Mouse (Mus musculus) testis, postnatal 10 days (tissue): ENCODE measurements around the gene Zfp143.
"Not testable (repeated sequence)": the region's sequence is repeated elsewhere in the genome, so short reads cannot be mapped to it uniquely, and the experiment has no call there.

ENCODE experiments used
- DNase-seq: peaks from one replicate; pipeline ENCODE4 v3.0.0; 2021; ENCODE audit warnings: low spot score

The Zfp143 gene

DNA sequence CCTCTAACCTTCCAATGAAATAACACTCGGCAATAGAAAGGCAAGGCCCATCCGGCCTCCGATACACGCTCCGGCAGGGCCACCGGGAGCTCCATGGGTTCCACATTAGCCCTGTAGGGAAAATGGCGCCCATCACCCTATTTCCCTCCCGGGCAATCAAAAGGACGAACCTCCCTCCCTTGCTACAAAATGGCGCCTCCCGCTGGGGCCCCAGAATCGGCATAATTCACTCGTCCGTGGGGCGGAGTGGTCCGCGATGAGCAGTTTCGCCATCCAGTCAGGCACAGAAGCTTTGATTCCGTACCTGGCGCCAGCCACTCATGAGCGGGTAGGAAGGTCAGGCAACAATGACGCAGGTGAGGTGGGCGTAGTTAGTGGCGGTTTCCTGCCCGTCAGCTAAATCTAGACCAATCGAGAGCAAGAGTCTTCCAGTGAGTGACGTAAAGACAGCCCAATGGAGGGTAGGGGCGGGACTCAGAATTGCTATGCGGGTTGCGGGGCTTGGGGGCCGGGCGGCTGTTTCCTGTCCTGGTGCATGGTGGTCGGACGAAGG is at the start of gene Zfp143:
Gene Zfp143 (plus strand): TSS at position 19 of the 553 bp plus-strand sequence.
- DNase-seq: peak; percentile 100

GRCm38 (mm10) chr7:110011417-110011816 is 49.6 kb upstream of the Zfp143 start:
- DNase-seq: no peak

DNA sequence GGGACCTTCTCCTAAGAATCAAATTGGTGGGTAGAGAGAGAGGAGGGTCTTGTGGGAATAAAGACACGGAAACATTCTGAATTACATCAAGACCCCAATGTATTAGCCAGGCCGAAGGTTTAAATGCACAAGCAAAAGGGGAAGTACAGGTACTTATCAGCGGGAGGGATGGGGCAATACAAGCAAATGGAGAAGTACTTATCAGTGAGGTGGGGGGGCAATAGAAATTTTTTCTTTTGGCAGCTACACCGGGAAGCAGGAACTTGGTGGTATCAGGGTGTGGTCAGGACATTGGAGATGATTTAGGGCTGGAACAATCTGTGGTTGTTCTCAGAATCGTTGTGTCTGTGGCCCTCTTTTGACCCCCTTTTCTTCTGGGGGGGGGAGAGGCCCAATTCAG is 46.7 kb upstream of the Zfp143 start:
- no peak for DNase-seq

DNA sequence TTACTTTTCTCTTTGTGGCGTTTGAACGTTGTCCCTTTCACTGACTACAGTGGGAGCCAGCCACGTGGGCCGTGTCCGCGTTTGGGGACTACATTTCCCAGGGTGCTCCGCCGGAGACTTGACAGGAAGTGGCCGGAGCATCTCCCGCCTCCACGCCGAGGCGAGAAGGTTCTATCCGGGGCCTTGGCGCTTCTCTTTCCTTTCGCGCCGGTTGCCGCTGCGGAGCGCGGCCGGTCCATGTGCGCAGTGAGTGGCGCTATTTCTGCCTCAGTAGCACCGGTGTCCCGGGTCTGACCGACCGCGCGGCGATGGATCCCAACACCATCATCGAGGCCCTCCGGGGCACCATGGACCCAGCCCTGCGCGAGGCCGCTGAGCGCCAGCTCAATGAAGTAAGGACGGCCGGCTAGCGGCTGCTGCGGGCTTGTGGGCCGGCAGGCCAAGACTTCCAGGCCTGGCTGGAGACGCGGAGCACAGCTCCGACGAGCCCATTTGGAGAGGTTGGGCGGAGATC is 42.8 kb upstream of the Zfp143 start, which contains the start of gene Ipo7:
Gene Ipo7 (plus strand): TSS at position 158 of the 514 bp plus-strand sequence.
- DNase-seq: peak; percentile 90

- DNase-seq: peak; percentile 81
Observed at GRCm38 (mm10) chr7:110018631-110019482, 42.2 kb upstream of the Zfp143 start.

GRCm38 (mm10) chr7:110023553-110023952 is 37.5 kb upstream of the Zfp143 start:
- no peak for DNase-seq

DNA sequence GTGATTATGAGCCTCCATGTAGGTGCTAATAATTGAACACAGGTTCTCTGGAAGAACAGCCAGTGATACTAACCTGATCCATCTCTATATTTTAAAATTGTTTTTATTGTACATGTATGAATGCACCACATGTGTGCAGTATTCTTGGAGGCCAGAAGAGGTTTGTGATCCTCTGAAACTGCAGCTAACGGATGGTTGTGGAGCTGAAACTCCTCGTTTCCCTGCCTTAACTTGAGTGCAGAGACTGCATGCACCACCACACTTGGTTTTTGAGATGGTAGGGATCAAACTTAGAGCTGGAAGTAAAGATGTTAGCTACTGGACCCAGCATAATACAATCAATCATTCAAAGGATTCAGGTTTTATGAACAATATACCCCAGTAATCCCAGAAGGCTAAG is 34.4 kb upstream of the Zfp143 start:
- DNase-seq: no peak

DNA sequence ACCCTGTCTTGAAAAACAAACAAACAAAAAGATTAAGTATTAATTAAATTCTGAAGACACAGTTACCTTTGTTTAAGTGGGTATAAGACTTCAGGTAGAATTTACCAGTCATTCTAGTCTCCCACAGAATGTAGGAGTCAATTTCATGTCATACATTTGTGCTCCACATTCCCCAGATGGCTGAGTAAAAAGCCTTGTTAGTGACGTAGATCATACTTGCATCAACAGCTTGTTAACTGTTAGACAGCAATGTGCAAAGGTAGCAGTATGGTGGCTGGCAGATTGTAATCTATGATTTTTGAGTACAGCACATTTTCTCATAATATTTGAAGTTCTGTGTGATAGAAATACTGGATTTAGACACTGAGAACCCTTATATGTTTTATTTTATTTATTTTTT is 32.2 kb upstream of the Zfp143 start:
- DNase-seq: no peak

DNA sequence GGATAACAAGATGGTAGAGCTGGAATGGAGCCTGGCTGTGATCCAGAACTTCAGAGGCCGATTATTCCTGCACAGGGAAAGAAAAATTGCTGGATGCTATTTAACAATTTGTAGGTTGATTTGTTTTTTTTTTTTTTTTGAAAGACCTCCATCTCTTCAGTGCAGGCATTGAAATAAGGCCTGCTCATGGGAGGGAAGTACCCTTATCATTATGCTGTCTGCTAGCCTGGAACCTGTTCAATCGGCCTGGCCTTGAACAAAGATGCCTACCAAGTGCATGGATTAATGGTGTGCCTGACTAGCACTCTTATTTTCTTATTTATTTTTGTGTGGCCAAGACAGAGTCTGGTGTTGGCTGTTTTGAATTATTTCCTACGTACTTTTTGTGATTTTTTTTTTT is 30.7 kb upstream of the Zfp143 start:
- no peak for DNase-seq

- DNase-seq: not testable (repeated sequence)
Observed at GRCm38 (mm10) chr7:110057723-110058122, 3.3 kb upstream of the Zfp143 start.

DNA sequence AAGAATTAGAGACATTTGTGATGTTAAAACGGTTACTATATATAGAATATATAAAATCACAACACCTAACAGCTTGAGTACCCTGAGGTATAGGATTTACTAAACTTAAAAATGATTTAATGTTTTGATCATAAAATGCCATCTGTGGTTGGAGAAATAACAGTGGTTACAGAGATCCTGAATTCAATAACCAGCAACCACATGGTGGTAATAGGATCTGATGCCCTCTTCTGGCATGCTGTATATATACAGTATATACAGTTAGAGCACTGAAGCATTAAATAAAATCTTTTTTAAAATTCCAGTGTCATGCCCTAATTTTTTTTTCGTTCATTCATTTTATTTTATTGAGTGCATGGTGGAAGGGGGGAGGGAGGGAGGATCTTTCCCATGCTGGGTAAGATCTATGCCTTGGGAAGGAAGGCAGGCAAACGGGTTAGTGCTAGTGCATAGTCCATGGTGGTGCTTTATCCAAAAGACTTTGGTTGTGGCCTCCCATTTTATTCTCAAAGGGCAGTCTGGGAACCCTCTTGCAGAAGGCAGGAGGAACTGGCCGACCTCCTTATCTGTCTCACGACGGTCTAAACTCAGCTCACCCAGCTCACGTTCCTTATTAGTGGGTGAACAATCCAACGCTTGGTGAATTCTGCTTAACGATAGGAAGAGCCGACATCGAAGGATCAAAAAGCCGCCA is 1.8 kb upstream of the Zfp143 start:
- peak; percentile 57 for DNase-seq

- DNase-seq: no peak
Observed at GRCm38 (mm10) chr7:110060106-110060668, 830 bp upstream of the Zfp143 start.

GRCm38 (mm10) chr7:110060669-110061198 is 283 bp upstream of the Zfp143 start:
- no peak for DNase-seq

- DNase-seq: peak; percentile 92
Observed at GRCm38 (mm10) chr7:110061752-110062273, 796 bp downstream of the Zfp143 start.

- DNase-seq: no peak
Observed at GRCm38 (mm10) chr7:110063731-110064130, 2.7 kb downstream of the Zfp143 start.

- DNase-seq: no peak
Observed at GRCm38 (mm10) chr7:110069070-110069469, 8.1 kb downstream of the Zfp143 start.

GRCm38 (mm10) chr7:110078168-110078567 is 17.2 kb downstream of the Zfp143 start:
- DNase-seq: no peak

DNA sequence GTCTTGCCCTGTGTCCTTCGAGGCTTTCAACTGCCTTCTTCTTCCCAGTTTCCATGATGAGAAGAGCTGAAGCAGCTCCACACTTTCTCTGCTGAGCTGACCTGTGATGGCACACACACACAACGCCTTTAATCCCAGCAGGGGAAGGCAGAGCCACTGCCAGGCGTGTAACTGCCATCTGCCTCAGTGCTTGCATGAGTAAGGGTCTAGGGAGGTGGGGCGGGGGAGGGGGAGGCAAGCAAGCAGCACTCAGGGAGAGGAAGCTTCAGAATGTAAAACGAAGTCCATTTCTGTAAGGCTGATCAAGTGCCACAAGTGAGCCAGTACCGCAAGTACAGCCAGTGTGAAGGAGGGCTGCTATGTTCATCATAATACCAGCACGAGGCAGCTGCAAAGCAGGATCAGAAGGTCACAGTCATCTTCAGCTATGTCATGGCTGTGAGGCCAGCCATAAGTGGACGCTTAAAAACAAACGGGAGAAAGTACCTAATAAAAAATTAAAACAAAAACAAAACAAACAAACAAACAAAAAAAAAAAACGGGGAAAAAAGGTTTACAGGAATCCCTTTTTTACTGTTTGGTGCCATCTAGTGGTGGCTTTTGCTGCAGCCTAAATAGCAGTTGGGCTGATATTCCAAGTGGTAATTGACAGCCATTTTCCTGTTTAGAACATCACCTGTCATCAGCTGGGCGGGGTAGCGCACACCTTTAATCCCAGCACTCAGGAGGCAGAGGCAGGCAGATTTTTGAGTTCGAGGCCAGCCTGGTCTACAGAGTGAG is 22.6 kb downstream of the Zfp143 start:
- DNase-seq: peak; percentile 74

DNA sequence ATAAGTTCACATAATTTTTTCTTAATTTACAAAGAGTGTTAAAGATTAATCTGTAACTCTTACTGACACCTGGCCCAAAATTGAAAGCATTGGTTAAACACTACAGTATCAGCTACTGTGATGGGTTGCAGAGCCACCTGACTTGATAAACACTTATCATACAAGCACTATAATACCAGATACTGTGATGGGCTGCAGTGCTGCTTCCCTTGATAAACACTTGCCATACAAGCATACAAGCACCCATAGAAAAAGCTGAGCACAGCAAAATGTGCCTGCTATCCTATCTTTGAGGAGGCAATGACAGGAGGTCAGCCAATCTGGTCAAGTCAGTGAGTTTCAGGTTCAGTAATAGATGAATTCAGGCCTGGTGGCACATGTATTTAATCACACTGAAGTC is 24.2 kb downstream of the Zfp143 start:
- no peak for DNase-seq

GRCm38 (mm10) chr7:110087914-110088313 is 26.9 kb downstream of the Zfp143 start:
- no peak for DNase-seq

DNA sequence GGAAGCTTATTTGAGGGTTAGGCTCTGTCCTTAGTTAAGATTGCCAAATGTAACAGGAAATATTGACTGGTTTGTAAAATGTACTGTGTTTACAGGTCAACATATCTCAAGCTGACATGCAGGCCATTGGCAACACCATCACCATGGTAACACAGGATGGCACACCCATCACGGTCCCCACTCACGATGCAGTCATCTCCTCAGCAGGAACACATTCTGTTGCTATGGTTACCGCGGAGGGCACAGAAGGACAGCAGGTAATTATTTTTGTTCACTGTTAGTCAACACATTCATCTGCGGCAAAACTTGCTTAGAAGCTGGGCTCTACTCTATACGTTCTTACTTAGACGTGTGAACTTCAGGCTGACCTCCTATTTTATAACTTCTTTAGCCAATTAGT is 30.7 kb downstream of the Zfp143 start:
- DNase-seq: no peak
